Mouse (Mus musculus) Patski (cell line): ENCODE data around the gene Cenpw. TPM values are rescaled to one million over a fixed set of nuclear protein-coding genes. Genes with fewer than 3 reads are reported as not detected.
A peak's percentile ranks its signal among the peaks of the same experiment; 100 is the strongest.

Experiments used
- ATAC-seq: fragments of 100-300 bp; one replicate; pipeline ENCODE4 v1.8.0; 2021
- CTCF ChIA-PET: fragments of 350-600 bp; sonication (Branson Sonifier 250); formaldehyde crosslinking; loops from one replicate; lab custom pipeline; 2022; ENCODE audit warnings: inconsistent platforms; lab: Charles Lee
- POLR2A ChIA-PET: fragments of 350-600 bp; sonication (Branson Sonifier 250); formaldehyde crosslinking; loops from one replicate; lab custom pipeline; 2022; ENCODE audit warnings: antibody characterized with exemption, inconsistent platforms; lab: Charles Lee
- DNase-seq: peaks from one replicate; pipeline ENCODE4 v3.0.0-alpha.2; 2011; ENCODE audit warnings: low read depth, low spot score
- H3K27me3 ChIP-seq: fragments of 371-371 bp; one replicate; pipeline ENCODE4 v1.5.1; 2021
- CTCF ChIP-seq: fragments of 100-300 bp; IDR thresholded peaks from one replicate; pipeline ENCODE4 v1.5.1; 2021
- in situ Hi-C: fragments of 300-500 bp; cut with MboI; formaldehyde crosslinking; loops from 3 replicates; pipeline ENCODE4 v1.11.1; 2018; ENCODE audit warnings: low pct_unique_long_range_greater_than_20kb, mixed read lengths
- polyA plus RNA-seq: library from polyadenylated mRNA; unstranded; gene quantifications from one replicate; pipeline ENCODE4 v1.2.3, GENCODE M21; 2021

Cenpw gene
- polyA plus RNA-seq = 9.6 TPM

DNA sequence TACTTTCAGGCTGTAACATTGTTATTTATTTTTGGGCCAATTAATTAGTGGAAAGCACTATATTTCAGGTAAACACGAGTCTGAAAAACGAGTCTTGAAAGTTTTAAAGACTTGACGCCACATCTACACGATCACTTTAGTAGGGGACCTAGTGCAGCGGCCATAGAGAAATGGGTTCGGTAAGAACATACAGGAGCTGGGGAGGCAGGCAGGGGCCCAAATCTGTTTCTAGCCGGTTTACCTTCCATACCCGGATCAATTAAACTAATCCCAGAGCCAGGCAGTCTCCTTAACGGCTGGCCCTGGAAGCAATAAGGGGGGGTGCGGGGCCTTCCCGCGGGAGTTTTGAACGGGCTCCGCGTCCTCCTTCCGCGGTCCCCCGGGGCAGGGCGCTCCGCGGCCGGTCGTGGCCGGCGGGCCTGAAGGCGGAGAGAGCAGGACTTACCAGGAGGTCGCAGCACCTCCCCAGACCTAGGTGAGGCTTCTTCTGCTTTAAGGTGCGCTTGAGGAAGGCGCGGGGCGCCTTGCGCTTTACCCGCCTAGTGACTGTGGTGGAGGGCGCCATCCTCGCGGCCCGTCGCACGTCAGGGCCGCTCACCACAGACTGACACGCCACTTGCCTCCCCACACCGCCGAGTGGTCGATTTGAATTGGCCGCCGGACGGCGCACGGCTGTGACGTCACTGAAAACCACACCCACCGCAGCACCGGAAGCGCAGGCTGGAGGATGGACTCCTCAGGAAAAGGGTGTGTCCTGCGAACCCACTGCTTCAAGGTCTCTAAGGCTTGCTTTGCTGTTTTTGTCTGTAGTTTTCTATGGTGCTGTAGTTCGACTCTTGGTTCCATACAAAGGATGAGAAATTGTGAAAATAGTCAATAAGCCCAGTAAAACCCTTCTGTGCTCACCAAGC lies at the start of gene Cenpw:
Gene Cenpw (minus strand): TSS at position 645 of the 911 bp plus-strand sequence.
- peak; percentile 58 for DNase-seq
- no peaks in the 10 kb centered on the region for H3K27me3 ChIP-seq
- in situ Hi-C loops = loop anchor here (25.0 kb wide), 2 partner anchors 387 to 612 kb away; partner anchors contain the start of gene Ncoa7
- CTCF ChIA-PET = no interaction called here
- peak; percentile 97 for ATAC-seq
- POLR2A ChIA-PET = interaction anchor here (0.6 kb wide), 1 partner anchor 421 kb away, joined by 4 read pairs; no protein-coding TSS in a partner anchor
- TF ChIP-seq CTCF = no peak

DNA sequence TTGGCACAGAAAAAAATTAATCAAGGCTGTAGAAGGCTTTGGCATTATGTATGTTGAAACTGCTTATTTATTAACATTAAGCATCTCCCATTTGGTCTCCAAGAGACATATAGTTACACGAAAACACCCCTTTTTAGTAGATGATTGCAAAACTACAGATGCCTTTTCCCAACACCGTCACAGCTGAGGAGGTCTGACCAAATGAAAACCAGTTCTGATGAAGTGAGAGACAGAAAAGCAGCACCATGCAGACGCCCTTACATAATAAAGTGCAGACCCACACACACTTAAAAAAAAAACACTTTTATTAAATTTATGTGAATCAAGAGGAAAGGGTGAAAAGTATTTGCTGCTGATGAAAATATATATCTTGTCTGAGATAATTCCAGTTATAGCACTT lies 49.3 kb upstream of the Cenpw start:
- ChIA-PET CTCF (no interaction called here), POLR2A (no interaction called here)
- in situ Hi-C loops = no loop called here
- H3K27me3 ChIP-seq = peaks cover 18% of the 10 kb centered on the region
- ATAC-seq = no peak
- DNase-seq = no peak
- no peak for TF ChIP-seq CTCF

DNA sequence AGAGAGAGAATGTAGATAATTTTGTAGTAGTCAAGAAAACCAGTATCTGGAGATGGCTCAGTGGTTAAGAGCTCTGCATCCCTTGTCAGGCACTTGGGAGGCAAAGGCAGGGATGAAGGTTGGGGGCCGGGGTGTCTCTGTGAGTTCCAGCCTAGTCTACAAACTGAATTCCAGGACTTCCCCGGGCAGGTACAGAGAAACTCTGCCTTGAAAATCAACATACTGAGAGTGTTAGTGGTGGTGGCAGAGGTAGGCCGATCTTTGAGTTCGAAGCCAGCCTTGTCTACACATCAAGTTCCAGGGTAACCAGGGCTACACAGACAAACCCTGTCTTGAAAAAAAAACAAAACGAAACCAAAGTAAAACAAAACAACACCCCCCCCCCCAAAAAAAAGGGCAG lies 859 bp downstream of the Cenpw start:
- in situ Hi-C loops = loop anchor here (25.0 kb wide), 2 partner anchors 388 to 613 kb away; partner anchors contain the start of gene Ncoa7
- no peaks in the 10 kb centered on the region for H3K27me3 ChIP-seq
- CTCF ChIA-PET = no interaction called here
- POLR2A ChIA-PET = no interaction called here
- TF ChIP-seq CTCF = no peak
- no peak for DNase-seq
- no peak for ATAC-seq

DNA sequence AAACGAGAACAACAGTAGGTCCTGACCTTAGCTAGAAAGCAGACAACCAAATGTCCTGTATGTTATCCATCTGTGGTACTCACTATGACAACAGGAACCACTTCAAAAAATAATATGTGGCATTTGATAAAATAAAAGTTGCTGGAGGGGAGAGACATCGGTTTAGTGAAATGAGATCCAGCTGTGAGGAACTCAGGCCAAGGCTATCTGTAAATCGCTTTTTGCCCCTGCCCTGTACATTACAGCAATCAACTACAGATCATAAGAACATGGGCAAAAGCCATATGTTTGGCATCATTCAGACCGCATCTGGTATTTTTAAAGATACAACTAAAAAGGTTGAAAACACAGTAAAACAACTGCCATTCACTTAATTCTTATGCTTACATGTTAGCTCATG lies 32.7 kb downstream of the Cenpw start:
- ATAC-seq (no peak), DNase-seq (no peak)
- TF ChIP-seq CTCF = no peak
- ChIA-PET POLR2A (no interaction called here), CTCF (no interaction called here)
- no peaks in the 10 kb centered on the region for H3K27me3 ChIP-seq
- in situ Hi-C loops = no loop called here
